Comparison of ENCODE assay signal across 8 mouse cellular contexts in the genomic region with DNA sequence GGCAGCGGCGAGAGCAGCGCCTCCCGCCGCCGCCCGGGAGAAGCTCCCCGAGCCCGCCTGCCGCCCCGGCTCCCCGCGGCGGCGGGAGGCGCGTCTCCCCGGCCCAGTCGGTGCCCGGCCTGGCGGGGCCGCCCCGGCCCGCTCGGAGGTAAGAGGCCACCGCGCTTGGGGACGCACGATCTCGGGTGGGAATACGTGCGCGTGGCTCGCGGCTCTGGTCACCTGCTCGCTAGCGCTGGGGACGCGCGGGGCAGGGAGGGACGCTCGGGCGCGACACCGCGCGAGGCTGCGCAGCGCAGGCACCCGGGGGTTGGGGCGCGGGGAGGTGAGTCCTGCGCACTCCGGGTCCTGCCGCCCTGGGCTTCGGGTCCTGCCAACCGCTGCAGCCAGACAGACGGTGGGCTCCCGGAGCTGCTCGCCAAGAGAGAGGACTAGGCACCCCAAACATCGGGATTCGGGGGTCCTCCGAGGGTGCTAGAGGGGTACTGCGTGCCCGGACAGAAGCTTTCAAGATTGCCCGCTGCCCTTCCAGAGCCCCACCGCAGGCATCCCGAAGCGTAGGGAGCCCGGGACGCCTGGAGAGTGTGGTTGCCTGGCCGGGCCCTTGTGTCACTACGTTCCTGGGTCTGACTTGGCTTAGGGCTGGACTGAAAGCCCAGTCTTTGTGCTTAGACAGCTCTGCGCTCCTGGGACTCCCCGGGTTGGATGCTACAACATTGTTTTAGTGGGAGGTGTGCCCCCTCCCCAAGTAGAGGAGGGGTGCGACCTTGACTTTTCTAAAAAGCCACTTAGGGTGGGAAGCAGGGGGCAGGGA. TPM values are rescaled to one million over a fixed set of nuclear protein-coding genes. Genes with fewer than 3 reads are reported as not detected.
DNase-seq lines count a peak whose midpoint lies in the region; ATAC-seq lines count a peak whose summit lies in the region.

No protein-coding gene starts in this region.

- H3K9me3 ChIP-seq in heart, embryonic 16.5 days (replicated peaks; ENCODE audit: control insufficient read depth, low read length): no peaks in the 10 kb centered on the region

- peak overlapping the region; percentile 60 for H3K27ac ChIP-seq in heart, embryonic 16.5 days (ENCODE audit: low read length)

- H3K36me3 ChIP-seq in heart, embryonic 16.5 days (ENCODE audit: control insufficient read depth, insufficient read depth): no peaks in the 10 kb centered on the region

- peak; percentile 22 to 27 for DNase-seq in CD8-positive naive resting alpha-beta T cell, adult 2 months (ENCODE audit: low read depth in 2 of 2, low spot score in 2 of 2)
- peak; percentile 51 to 84 for DNase-seq in adrenal gland, adult (ENCODE audit: inconsistent age in 2 of 2, low spot score in 1 of 2)
- peak; percentile 48 for DNase-seq in embryo, embryonic 9.5 days (ENCODE audit: extremely low spot score)
- peak; percentile 30 to 46 for DNase-seq in layer of hippocampus, adult 8-10 months (ENCODE audit: low spot score in 2 of 2)
- peak; percentile 22 for DNase-seq in lung, postnatal 14 days
- peak; percentile 59 for DNase-seq in right cerebral cortex, postnatal 36 days (ENCODE audit: low spot score in 2 of 2)
- no peak for DNase-seq in spleen, postnatal 4 days (ENCODE audit: low spot score in 2 of 2)

- H3K27me3 ChIP-seq in heart, embryonic 16.5 days (ENCODE audit: control insufficient read depth, insufficient read depth, low read length): peaks cover 3% of the 10 kb centered on the region; the same call in 1 of the 2 replicates

- H3K4me1 ChIP-seq in heart, embryonic 16.5 days (ENCODE audit: control insufficient read depth, insufficient read depth, low read length): peaks cover 29% of the 10 kb centered on the region

- H3K4me2 ChIP-seq in heart, embryonic 16.5 days (ENCODE audit: low read depth, low read length): peak overlapping the region; percentile 100

- peak overlapping the region; percentile 89 for H3K9ac ChIP-seq in heart, embryonic 16.5 days (ENCODE audit: low read length)

- peak overlapping the region; percentile 81 for H3K4me3 ChIP-seq in heart, embryonic 16.5 days (ENCODE audit: low read length)

- under 1% methylated on average over 72 of the region's 76 CpGs for WGBS in heart, embryonic 16.5 days

- ATAC-seq in heart, embryonic 16.5 days (replicated peaks; ENCODE audit: extremely low read depth, insufficient read depth, low FRiP score): peak; percentile 68

RNA-seq across cellular contexts. Expression of a gene that starts 0.5 kb away (rescaled TPM):
- 3.1 and 3.7 TPM in 2 replicates for polyA plus RNA-seq in heart, embryonic 16.5 days (2015; fragmentation: Nextera tagmentation; extraction: Ambion mirVana)
- total RNA-seq in layer of hippocampus, adult 8-10 months (2022): 10 to 100 TPM; 31.9 to 34.3 (median 33.1) TPM

Comparison
In these comparisons a context has a peak if more than half of its experiments do, and no peak if none do; other contexts are left out.
1. DNase-seq: peak in CD8-positive naive resting alpha-beta T cell, adult 2 months (2 of 2), adrenal gland, adult (2 of 2), embryo, embryonic 9.5 days (single experiment), layer of hippocampus, adult 8-10 months (2 of 2), lung, postnatal 14 days (single experiment) and right cerebral cortex, postnatal 36 days (2 of 2); none in spleen, postnatal 4 days (0 of 2).